Mouse (Mus musculus) retina, adult 2 months (tissue): Measurements from ENCODE around the gene Cyp1a2.
"Not testable (repeated sequence)": the region's sequence is repeated elsewhere in the genome, so short reads cannot be mapped to it uniquely, and the experiment has no call there.

Source experiments
- DNase-seq: peaks from one replicate; pipeline ENCODE4 v3.0.0-alpha.2; 2012; ENCODE audit warnings: low read depth, low spot score

The Cyp1a2 gene

GRCm38 (mm10) chr9:57683520-57683919 lies at the start of gene Cyp1a2:
Gene Cyp1a2 (minus strand): TSS chr9:57683703.
- no peak for DNase-seq

- DNase-seq, result no peak
Measured at GRCm38 (mm10) chr9:57728312-57728711, 44.8 kb upstream of the Cyp1a2 start.

- no peak for DNase-seq
Measured at GRCm38 (mm10) chr9:57724701-57725100, 41.2 kb upstream of the Cyp1a2 start.

GRCm38 (mm10) chr9:57723796-57724195 lies 40.3 kb upstream of the Cyp1a2 start:
- DNase-seq, result no peak

- DNase-seq, result no peak
Measured at GRCm38 (mm10) chr9:57723315-57723715, 39.8 kb upstream of the Cyp1a2 start.

- DNase-seq, result no peak
Measured at GRCm38 (mm10) chr9:57722371-57722770, 38.9 kb upstream of the Cyp1a2 start.

- DNase-seq, result no peak
Measured at GRCm38 (mm10) chr9:57720736-57721135, 37.2 kb upstream of the Cyp1a2 start.

- no peak for DNase-seq
Measured at GRCm38 (mm10) chr9:57718408-57718807, 34.9 kb upstream of the Cyp1a2 start.

- DNase-seq, result no peak
Measured at GRCm38 (mm10) chr9:57712194-57712593, 28.7 kb upstream of the Cyp1a2 start.

GRCm38 (mm10) chr9:57710214-57710613 lies 26.7 kb upstream of the Cyp1a2 start:
- not testable (repeated sequence) for DNase-seq

- no peak for DNase-seq
Measured at GRCm38 (mm10) chr9:57708720-57709274, 25.3 kb upstream of the Cyp1a2 start.

- peak; percentile 67 for DNase-seq
Measured at GRCm38 (mm10) chr9:57708068-57708719, 24.7 kb upstream of the Cyp1a2 start, which contains the start of gene Edc3. Gene Edc3 (plus strand): TSS chr9:57708540.

- DNase-seq, result no peak
Measured at GRCm38 (mm10) chr9:57706496-57706895, 23.0 kb upstream of the Cyp1a2 start.

- no peak for DNase-seq
Measured at GRCm38 (mm10) chr9:57698466-57699150, 15.1 kb upstream of the Cyp1a2 start.

GRCm38 (mm10) chr9:57697380-57697779 lies 13.9 kb upstream of the Cyp1a2 start:
- no peak for DNase-seq

- DNase-seq, result no peak
Measured at GRCm38 (mm10) chr9:57696380-57697285, 13.1 kb upstream of the Cyp1a2 start.

- no peak for DNase-seq
Measured at GRCm38 (mm10) chr9:57694108-57694507, 10.6 kb upstream of the Cyp1a2 start.

- DNase-seq, result no peak
Measured at GRCm38 (mm10) chr9:57688606-57689005, 5.1 kb upstream of the Cyp1a2 start.

GRCm38 (mm10) chr9:57688158-57688557 lies 4.7 kb upstream of the Cyp1a2 start:
- DNase-seq, result no peak

GRCm38 (mm10) chr9:57687751-57688150 lies 4.2 kb upstream of the Cyp1a2 start, which contains the start of gene Cyp1a1:
Gene Cyp1a1 (plus strand): TSS chr9:57687928.
- no peak for DNase-seq

- no peak for DNase-seq
Measured at GRCm38 (mm10) chr9:57686011-57686410, 2.5 kb upstream of the Cyp1a2 start.

GRCm38 (mm10) chr9:57681411-57681810 lies 2.1 kb downstream of the Cyp1a2 start:
- DNase-seq, result no peak
